Mouse (Mus musculus) olfactory bulb, adult 2 months (tissue): Measurements from ENCODE around the gene Retnla. TPM values are rescaled to one million over a fixed set of nuclear protein-coding genes. Genes with fewer than 3 reads are reported as not detected.
"Not testable (repeated sequence)": the region's sequence is repeated elsewhere in the genome, so short reads cannot be mapped to it uniquely, and the experiment has no call there.

ENCODE experiments used
- H3K27ac ChIP-seq: fragments of 200-500 bp; 2 replicates; pipeline ENCODE4 v1.5.1; 2012; ENCODE audit warnings: low read depth, low read length; ENCODE audit not compliant: insufficient read depth
- H3K4me1 ChIP-seq: fragments of 200-500 bp; 2 replicates; pipeline ENCODE4 v1.6.1; 2012; ENCODE audit warnings: low read length; ENCODE audit not compliant: control insufficient read depth, insufficient read depth
- H3K4me3 ChIP-seq: fragments of 200-500 bp; 2 replicates; pipeline ENCODE4 v1.5.1; 2012; ENCODE audit warnings: mild to moderate bottlenecking, low read depth, low read length, moderate library complexity; ENCODE audit not compliant: insufficient read depth
- CTCF ChIP-seq: fragments of 200-500 bp; IDR thresholded peaks from 2 replicates; pipeline ENCODE4 v1.5.1; 2012; ENCODE audit warnings: low read depth, mild to moderate bottlenecking, low read length, moderate library complexity; ENCODE audit not compliant: insufficient read depth
- POLR2A ChIP-seq: fragments of 200-500 bp; IDR thresholded peaks from 2 replicates; pipeline ENCODE4 v1.6.1; 2012; ENCODE audit warnings: mild to moderate bottlenecking, low read depth, low read length, moderate library complexity; ENCODE audit not compliant: insufficient read depth
- WGBS: fragments of 180-500 bp; shearing (Covaris S2); methylation state at CpG from one replicate; pipeline ENCODE4 v1.1.7; 2018; 5-methylcytosine and 5-hydroxymethylcytosine counted together
- polyA plus RNA-seq: library from polyadenylated mRNA; stranded (reverse); fragments of >200 nt; gene quantifications from 2 replicates; pipeline ENCODE4 v1.2.4, GENCODE M21; 2012; ENCODE audit warnings: low replicate concordance; ENCODE audit not compliant: missing spikeins, insufficient read depth, insufficient read length

Retnla gene
- polyA plus RNA-seq, 1 experiment: not detected

- Histone ChIP-seq H3K4me1 (no peaks in the 10 kb centered on the region), H3K27ac (no peak overlapping the region), H3K4me3 (no peak overlapping the region)
- WGBS: 93% methylated on average over 6 of the region's 6 CpGs
- no peak for TF ChIP-seq POLR2A
- no peak for TF ChIP-seq CTCF
Measured at GRCm38 (mm10) chr16:48818524-48818923, 23.8 kb upstream of the Retnla start.

- TF ChIP-seq CTCF (no peak), POLR2A (no peak)
- Histone ChIP-seq H3K27ac (no peak overlapping the region), H3K4me1 (no peaks in the 10 kb centered on the region), H3K4me3 (no peak overlapping the region)
- WGBS: 82% methylated on average over 3 of the region's 3 CpGs
Measured at GRCm38 (mm10) chr16:48826474-48826873, 15.9 kb upstream of the Retnla start.

GRCm38 (mm10) chr16:48827625-48828024 lies 14.7 kb upstream of the Retnla start:
- H3K27ac ChIP-seq: no peak overlapping the region
- no peak overlapping the region for H3K4me3 ChIP-seq
- WGBS: 70% methylated on average over 1 of the region's 1 CpGs
- TF ChIP-seq CTCF (no peak), POLR2A (no peak)
- no peaks in the 10 kb centered on the region for H3K4me1 ChIP-seq

GRCm38 (mm10) chr16:48829060-48829459 lies 13.3 kb upstream of the Retnla start:
- no peak for TF ChIP-seq POLR2A
- no peak for TF ChIP-seq CTCF
- H3K27ac ChIP-seq: no peak overlapping the region
- WGBS: 82% methylated on average over 4 of the region's 4 CpGs
- H3K4me3 ChIP-seq: no peak overlapping the region
- H3K4me1 ChIP-seq: no peaks in the 10 kb centered on the region

- no peak for TF ChIP-seq POLR2A
- no peak for TF ChIP-seq CTCF
- WGBS: 77% methylated on average over 8 of the region's 8 CpGs
- H3K4me1 ChIP-seq: no peaks in the 10 kb centered on the region
- H3K4me3 ChIP-seq: no peak overlapping the region
- no peak overlapping the region for H3K27ac ChIP-seq
Measured at GRCm38 (mm10) chr16:48832055-48832454, 10.3 kb upstream of the Retnla start.

- H3K4me3 ChIP-seq, H3K27ac ChIP-seq, H3K4me1 ChIP-seq: not testable (repeated sequence)
- WGBS: 53% methylated on average over 1 of the region's 1 CpGs
Measured at GRCm38 (mm10) chr16:48833626-48834025, 8.7 kb upstream of the Retnla start.

- Histone ChIP-seq H3K4me3 (no peak overlapping the region), H3K27ac (no peak overlapping the region), H3K4me1 (no peaks in the 10 kb centered on the region)
- 91% methylated on average over 4 of the region's 4 CpGs for WGBS
- no peak for TF ChIP-seq POLR2A
- no peak for TF ChIP-seq CTCF
Measured at GRCm38 (mm10) chr16:48843671-48844386, 1.5 kb downstream of the Retnla start.

GRCm38 (mm10) chr16:48865004-48865403 lies 22.7 kb downstream of the Retnla start:
- 91% methylated on average over 1 of the region's 1 CpGs for WGBS

GRCm38 (mm10) chr16:48867690-48868089 lies 25.3 kb downstream of the Retnla start:
- TF ChIP-seq CTCF (no peak), POLR2A (no peak)
- H3K4me3 ChIP-seq: no peak overlapping the region
- H3K27ac ChIP-seq: no peak overlapping the region
- 77% methylated on average over 2 of the region's 2 CpGs for WGBS
- H3K4me1 ChIP-seq: no peaks in the 10 kb centered on the region

More at GRCm38 (mm10) chr16:48865004-48865403, 22.7 kb downstream of the Retnla start:
- not testable (repeated sequence) for H3K4me3 ChIP-seq, H3K27ac ChIP-seq, H3K4me1 ChIP-seq

- 86% methylated on average over 1 of the region's 1 CpGs for WGBS
Measured at GRCm38 (mm10) chr16:48868663-48869062, 26.3 kb downstream of the Retnla start.

More at GRCm38 (mm10) chr16:48868663-48869062, 26.3 kb downstream of the Retnla start:
- H3K4me1 ChIP-seq: no peaks in the 10 kb centered on the region
- no peak overlapping the region for H3K4me3 ChIP-seq
- TF ChIP-seq CTCF (no peak), POLR2A (no peak)
- no peak overlapping the region for H3K27ac ChIP-seq
